Comparison of ENCODE assay signal across 12 mouse cellular contexts in the genomic region with DNA sequence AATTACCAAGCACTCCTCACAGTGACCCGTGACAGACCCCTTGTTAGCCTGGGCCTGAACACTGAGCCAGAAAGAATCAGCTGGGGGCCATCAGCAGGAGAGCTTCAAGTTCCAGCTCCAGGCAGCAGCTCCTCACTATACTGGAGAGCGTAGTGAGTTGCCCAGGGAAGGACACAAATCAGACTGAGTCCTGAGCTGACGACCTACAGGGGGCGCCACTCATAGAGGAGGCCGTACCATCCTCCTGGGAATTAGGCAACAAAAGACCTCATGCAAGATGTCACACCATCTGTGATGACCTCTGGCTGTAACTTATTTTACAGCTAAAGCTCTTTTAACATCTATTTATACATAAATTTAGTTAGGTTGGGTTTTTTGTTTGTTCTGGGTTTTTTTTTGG.
DNase-seq lines count a peak whose midpoint lies in the region; ATAC-seq and TF ChIP-seq lines count a peak whose summit lies in the region.
"Had no signal": no experiment of that assay in that cellular context is flagged by ENCODE, and none has a peak within 500 bp of the region (broad histone marks: within the 10 kb centered on the region; RNA-seq: fewer than 3 reads in every experiment).

No protein-coding gene starts in this region.

- peak; percentile 14 for TF ChIP-seq CTCF in gastrocnemius, adult 2 months (IDR thresholded peaks at IDR 0.05)
- TF ChIP-seq CTCF in bone marrow, adult 2 months (IDR thresholded peaks at IDR 0.05; ENCODE audit: control insufficient read depth, insufficient read depth, low read length), result peak; percentile 35; the same call in 1 of the 2 replicates
- peak; percentile 43 for TF ChIP-seq CTCF in stomach, postnatal 0 days (IDR thresholded peaks at IDR 0.05; ENCODE audit: low read depth)

- no peak overlapping the region for H3K9ac ChIP-seq in stomach, postnatal 0 days (ENCODE audit: low read length)
- H3K9ac ChIP-seq in neural tube, embryonic 15.5 days (replicated peaks), result no peak overlapping the region
- H3K9ac ChIP-seq: embryonic facial prominence, embryonic 12.5 days; liver, embryonic 13.5 days; midbrain, embryonic 13.5 days had no signal

- no peak overlapping the region for H3K4me2 ChIP-seq in stomach, postnatal 0 days (replicated peaks; ENCODE audit: low read depth)
- H3K4me2 ChIP-seq in neural tube, embryonic 15.5 days, result no peak overlapping the region
- H3K4me2 ChIP-seq: embryonic facial prominence, embryonic 12.5 days; liver, embryonic 13.5 days; midbrain, embryonic 13.5 days had no signal

- TF ChIP-seq EP300 in stomach, postnatal 0 days (optimal IDR thresholded peaks at IDR 0.05), result no peak

- no peaks in the 10 kb centered on the region for H3K9me3 ChIP-seq in stomach, postnatal 0 days (ENCODE audit: control insufficient read depth, low read length)
- H3K9me3 ChIP-seq in neural tube, embryonic 15.5 days (replicated peaks), result no peaks in the 10 kb centered on the region
- H3K9me3 ChIP-seq: embryonic facial prominence, embryonic 12.5 days; liver, embryonic 13.5 days; midbrain, embryonic 13.5 days had no signal

- no peaks in the 10 kb centered on the region for H3K36me3 ChIP-seq in stomach, postnatal 0 days (ENCODE audit: control insufficient read depth, insufficient read depth, low read length)
- H3K36me3 ChIP-seq in neural tube, embryonic 15.5 days, result no peaks in the 10 kb centered on the region
- H3K36me3 ChIP-seq: embryonic facial prominence, embryonic 12.5 days; liver, embryonic 13.5 days; midbrain, embryonic 13.5 days had no signal

- H3K27ac ChIP-seq in gastrocnemius, adult 2 months, result no peak overlapping the region
- no peak overlapping the region for H3K27ac ChIP-seq in bone marrow, adult 2 months (ENCODE audit: control insufficient read depth, insufficient read depth, low read depth, low read length, poor library complexity)
- no peak overlapping the region for H3K27ac ChIP-seq in stomach, postnatal 0 days (replicated peaks)
- H3K27ac ChIP-seq in neural tube, embryonic 15.5 days (replicated peaks), result no peak overlapping the region
- H3K27ac ChIP-seq: embryonic facial prominence, embryonic 12.5 days; liver, embryonic 13.5 days had no signal

- no peak for DNase-seq in gastrocnemius, adult 2 months
- DNase-seq in gastrocnemius, postnatal 4 days (ENCODE audit: low spot score in 2 of 2), result no peak
- DNase-seq in right cerebral cortex, postnatal 4 days, result peak; percentile 41
- DNase-seq in right cerebral cortex, adult 2 months (ENCODE audit: low spot score in 2 of 2), result no peak
- no peak for DNase-seq in stomach, postnatal 0 days (ENCODE audit: low spot score)
- no peak for DNase-seq in adrenal gland, postnatal 10 days
- DNase-seq: liver, embryonic 13.5 days had no signal

- intact Hi-C loops in gastrocnemius, adult 2 months (cut with DNase I), result no loop called here

- WGBS in bone marrow, adult 2 months, result 60% methylated on average over 5 of the region's 5 CpGs
- 76% methylated on average over 5 of the region's 5 CpGs for WGBS in stomach, postnatal 0 days
- WGBS in neural tube, embryonic 15.5 days, result 70% methylated on average over 5 of the region's 5 CpGs

- no peaks in the 10 kb centered on the region; the same call in 1 of the 2 replicates for H3K4me1 ChIP-seq in bone marrow, adult 2 months (ENCODE audit: control insufficient read depth, insufficient read depth, low read length)
- no peaks in the 10 kb centered on the region for H3K4me1 ChIP-seq in stomach, postnatal 0 days (replicated peaks; ENCODE audit: control insufficient read depth, insufficient read depth)
- peaks cover 34% of the 10 kb centered on the region for H3K4me1 ChIP-seq in neural tube, embryonic 15.5 days
- H3K4me1 ChIP-seq: embryonic facial prominence, embryonic 12.5 days; liver, embryonic 13.5 days had no signal

- no peak overlapping the region for H3K4me3 ChIP-seq in gastrocnemius, adult 2 months
- no peak overlapping the region for H3K4me3 ChIP-seq in bone marrow, adult 2 months (replicated peaks; ENCODE audit: control insufficient read depth, low read depth, low read length)
- no peak overlapping the region for H3K4me3 ChIP-seq in stomach, postnatal 0 days (ENCODE audit: low read depth, low read length)
- no peak overlapping the region for H3K4me3 ChIP-seq in neural tube, embryonic 15.5 days (replicated peaks)
- H3K4me3 ChIP-seq: embryonic facial prominence, embryonic 12.5 days; liver, embryonic 13.5 days; midbrain, embryonic 13.5 days had no signal

- no peaks in the 10 kb centered on the region for H3K27me3 ChIP-seq in stomach, postnatal 0 days (ENCODE audit: control insufficient read depth, insufficient read depth, low read length)
- no peaks in the 10 kb centered on the region for H3K27me3 ChIP-seq in neural tube, embryonic 15.5 days (replicated peaks)
- H3K27me3 ChIP-seq: embryonic facial prominence, embryonic 12.5 days; liver, embryonic 13.5 days; midbrain, embryonic 13.5 days; Patski had no signal

- no peak for ATAC-seq in stomach, postnatal 0 days (ENCODE audit: low FRiP score, low TSS enrichment)
- ATAC-seq in neural tube, embryonic 15.5 days (ENCODE audit: low FRiP score), result no peak
- ATAC-seq: midbrain, embryonic 13.5 days; Patski had no signal

- no peak for TF ChIP-seq POLR2A in bone marrow, adult 2 months (IDR thresholded peaks at IDR 0.05; ENCODE audit: borderline replicate concordance, control insufficient read depth, low read depth, low read length)
